Mouse (Mus musculus): ENCODE measurements around the gene Ppp1r37.

- TF ChIP-seq CTCF (IDR thresholded peaks at IDR 0.05; ENCODE audit: low read depth, low read length): no peak
- no peak for TF ChIP-seq POLR2A (IDR thresholded peaks at IDR 0.05; ENCODE audit: borderline replicate concordance, low read depth, low read length)
Observed at GRCm38 (mm10) chr7:19577877-19578414, 15.1 kb upstream of the Ppp1r37 start.
